Mouse (Mus musculus) skeletal muscle tissue, postnatal 0 days (tissue): ENCODE measurements around the gene Zfr2. TPM values are rescaled to one million over a fixed set of nuclear protein-coding genes. Genes with fewer than 3 reads are reported as not detected.

Experiments used
- microRNA-seq, 2 experiments: library from miRNA; unstranded; fragments of <30 nt; microRNA quantifications; one replicate each; pipeline ENCODE4; 2016
- polyA plus RNA-seq: library from polyadenylated mRNA; unstranded; fragments of >200 nt; fragmentation: Nextera tagmentation; extraction: Ambion mirVana; gene quantifications from 2 replicates; pipeline ENCODE4 v1.2.1, GENCODE M21; 2015

The Zfr2 gene
- polyA plus RNA-seq, result 2.3 and 2.5 TPM in 2 replicates

GRCm38 (mm10) chr10:81232580-81233225 is at the start of gene Zfr2:
Gene Zfr2, plus strand, starts transcription at chr10:81233155.

DNA sequence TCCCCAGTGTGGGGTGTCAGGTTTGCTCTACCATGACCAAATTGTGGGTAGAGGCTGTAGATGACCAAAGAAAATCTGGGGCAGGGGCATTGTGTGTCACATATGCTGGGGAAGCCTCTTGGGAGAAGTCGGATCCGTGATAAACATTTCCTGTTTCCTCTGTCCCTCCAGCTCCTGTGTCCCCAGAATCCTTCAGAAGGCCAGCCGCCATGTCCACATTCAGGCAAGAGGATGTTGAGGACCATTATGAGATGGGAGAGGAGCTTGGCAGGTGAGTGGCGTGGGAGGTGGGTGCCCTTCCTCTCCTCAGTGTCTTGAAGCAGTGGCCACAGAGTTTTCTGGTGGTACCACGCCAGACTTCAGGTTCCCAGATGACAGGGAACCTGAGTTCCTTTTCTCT is 49.1 kb upstream of the Zfr2 start, which contains the start of gene 4930442H23Rik:
4930442H23Rik (minus strand) TSS at position 45 of the 400 bp plus-strand sequence.

GRCm38 (mm10) chr10:81201807-81202758 is 30.9 kb upstream of the Zfr2 start, which contains the start of gene Nmrk2:
Gene Nmrk2, minus strand, starts transcription at chr10:81202051.

DNA sequence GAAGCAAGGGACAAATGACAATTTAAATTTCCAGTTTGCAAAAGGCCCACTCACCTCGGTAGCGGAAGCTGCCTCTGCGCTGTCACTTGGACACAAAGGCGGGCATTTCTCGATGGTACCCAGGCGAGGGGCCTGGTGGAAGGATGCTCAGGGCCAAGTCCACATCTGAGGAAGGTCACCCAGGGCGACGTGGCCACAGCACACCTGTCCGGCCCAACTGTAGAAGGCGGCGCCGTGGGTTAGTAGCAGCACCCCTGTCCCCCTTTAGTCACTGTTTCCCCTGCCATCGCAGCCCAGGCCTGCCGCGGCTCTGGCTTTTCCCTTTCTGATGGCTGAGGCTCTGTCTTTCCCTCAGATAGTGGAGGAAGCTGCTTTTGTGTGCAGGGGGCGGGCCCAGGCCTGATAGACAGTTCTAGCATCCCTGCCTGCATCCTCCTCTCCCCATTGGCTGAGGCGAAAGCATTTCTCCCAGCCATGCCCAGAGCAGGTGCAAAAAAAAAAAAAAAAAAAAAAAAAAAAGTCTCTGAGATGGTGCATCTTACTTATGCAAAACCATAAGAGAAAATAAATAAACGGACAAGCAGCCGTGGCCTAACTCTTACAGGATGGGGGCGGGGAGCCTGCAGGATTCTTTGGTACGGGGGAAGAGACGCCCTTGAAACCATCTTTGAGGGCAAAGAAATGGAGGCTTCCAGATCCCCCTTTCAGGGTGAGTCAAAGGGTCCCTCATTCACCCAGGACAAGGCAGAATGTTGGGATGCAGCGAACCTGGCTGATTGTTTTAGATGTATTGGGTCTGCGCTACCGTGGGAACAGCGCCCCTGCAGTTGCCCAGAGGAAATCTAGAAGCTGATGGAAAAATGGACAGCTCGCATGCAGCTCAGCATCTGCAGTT is 2.3 kb upstream of the Zfr2 start, which contains the start of gene Atcay:
Atcay (minus strand) TSS at position 396 of the 895 bp plus-strand sequence.

GRCm38 (mm10) chr10:81252424-81253419 is 19.8 kb downstream of the Zfr2 start, which contains the start of gene Matk:
Gene Matk, plus strand, starts transcription at chr10:81252935.

GRCm38 (mm10) chr10:81266211-81267105 is 33.5 kb downstream of the Zfr2 start, which contains the start of the genes Mrpl54 and Apba3:
Gene Mrpl54, minus strand, starts transcription at chr10:81266934.
Gene Apba3, plus strand, starts transcription at chr10:81266960.

GRCm38 (mm10) chr10:81291511-81292104 is 58.7 kb downstream of the Zfr2 start, which contains the start of gene Tjp3:
Gene Tjp3, minus strand, starts transcription at chr10:81291581.

DNA sequence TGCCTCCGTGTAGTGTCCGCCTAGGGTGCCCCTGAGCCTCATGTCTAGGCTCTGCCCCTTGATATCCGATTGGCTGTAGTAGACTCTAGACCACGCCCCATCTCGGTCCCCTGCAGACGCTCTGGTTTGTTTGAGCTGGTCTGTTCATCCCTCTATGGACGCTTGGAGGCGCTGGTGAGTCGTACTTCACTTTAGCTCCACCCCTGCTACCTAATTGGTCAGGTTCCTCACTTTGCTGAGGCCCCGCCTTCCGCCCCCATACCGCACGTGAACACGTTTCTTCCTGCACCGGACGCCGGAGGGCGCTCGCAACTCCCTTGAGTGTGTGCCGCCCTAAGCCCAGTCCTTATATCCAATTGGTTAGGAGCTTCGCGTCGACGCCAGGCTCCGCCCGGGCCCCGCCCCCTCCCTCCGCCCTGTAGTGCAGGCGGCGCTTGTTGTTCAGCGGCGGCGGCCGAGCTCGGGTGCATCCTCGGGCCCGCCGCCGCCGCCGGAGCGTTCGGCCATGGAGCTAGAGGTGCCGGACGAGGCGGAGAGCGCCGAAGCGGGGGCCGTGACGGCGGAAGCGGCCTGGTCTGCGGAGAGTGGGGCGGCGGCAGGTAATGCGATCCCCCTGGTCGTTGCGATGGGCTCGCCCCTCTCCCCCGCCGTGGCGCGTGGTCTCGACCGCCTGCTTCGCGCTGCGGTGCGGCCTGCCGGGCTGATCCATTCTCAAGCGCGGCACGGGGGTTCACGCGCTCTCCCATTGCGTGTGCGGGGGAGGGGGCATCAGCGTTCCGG is 59.8 kb downstream of the Zfr2 start, which contains the start of gene Pip5k1c:
Pip5k1c (plus strand) TSS at position 410 of the 780 bp plus-strand sequence.

Small RNAs within 50 kb of the gene (microRNA-seq; reads per million reads assigned to microRNA genes)
- gene Mir3057, result 2.5 to 3.6 reads per million in 2 experiments

Other genes starting within 250 kb of the Zfr2 start
- 1.6 TPM in 2 replicates for gene Gng7, start 218.2 kb upstream of the Zfr2 start, polyA plus RNA-seq
- 0.06 TPM in 1 of 2 replicates, not detected in the other for gene Diras1, start 207.5 kb upstream of the Zfr2 start, polyA plus RNA-seq
- 7.3 and 9.2 TPM in 2 replicates for gene Slc39a3, start 195.7 kb upstream of the Zfr2 start, polyA plus RNA-seq
- 117 and 131 TPM in 2 replicates for gene Sgta, start 173.0 kb upstream of the Zfr2 start, polyA plus RNA-seq
- 34.9 and 40.3 TPM in 2 replicates for gene Thop1, start 163.1 kb upstream of the Zfr2 start, polyA plus RNA-seq
- gene Creb3l3, start 134.3 kb upstream of the Zfr2 start, polyA plus RNA-seq, result 0.54 and 1.2 TPM in 2 replicates
- 143 and 155 TPM in 2 replicates for gene Map2k2, start 127.2 kb upstream of the Zfr2 start, polyA plus RNA-seq
- 29.7 and 34.0 TPM in 2 replicates for gene Zbtb7a, start 97.9 kb upstream of the Zfr2 start, polyA plus RNA-seq
- 20.9 and 22.3 TPM in 2 replicates for gene Pias4, start 65.2 kb upstream of the Zfr2 start, polyA plus RNA-seq
- gene Eef2, start 56.5 kb upstream of the Zfr2 start, polyA plus RNA-seq, result 392 and 402 TPM in 2 replicates
- gene Dapk3, start 50.1 kb upstream of the Zfr2 start, polyA plus RNA-seq, result 44.3 and 52.5 TPM in 2 replicates
- gene 4930442H23Rik, start 49.3 kb upstream of the Zfr2 start, polyA plus RNA-seq, result not detected in 2 replicates
- gene Nmrk2, start 31.1 kb upstream of the Zfr2 start, polyA plus RNA-seq, result 2.9 and 4.7 TPM in 2 replicates
- gene Atcay, start 2.3 kb upstream of the Zfr2 start, polyA plus RNA-seq, result 0.26 and 0.45 TPM in 2 replicates
- 0.65 and 0.90 TPM in 2 replicates for gene Matk, start 19.8 kb downstream of the Zfr2 start, polyA plus RNA-seq
- 201 and 207 TPM in 2 replicates for gene Mrpl54, start 33.8 kb downstream of the Zfr2 start, polyA plus RNA-seq
- gene Apba3, start 33.8 kb downstream of the Zfr2 start, polyA plus RNA-seq, result 50.7 and 53.6 TPM in 2 replicates
- gene Tjp3, start 58.4 kb downstream of the Zfr2 start, polyA plus RNA-seq, result 0.47 and 0.58 TPM in 2 replicates
- 15.1 and 16.0 TPM in 2 replicates for gene Pip5k1c, start 59.8 kb downstream of the Zfr2 start, polyA plus RNA-seq
- gene Cactin, start 87.9 kb downstream of the Zfr2 start, polyA plus RNA-seq, result 11.0 and 15.5 TPM in 2 replicates
- 7.3 and 7.8 TPM in 2 replicates for gene Tbxa2r, start 95.6 kb downstream of the Zfr2 start, polyA plus RNA-seq
- gene Gipc3, start 110.1 kb downstream of the Zfr2 start, polyA plus RNA-seq, result 0.11 and 0.13 TPM in 2 replicates
- gene Hmg20b, start 117.3 kb downstream of the Zfr2 start, polyA plus RNA-seq, result 38.4 and 47.5 TPM in 2 replicates
- gene Mfsd12, start 124.3 kb downstream of the Zfr2 start, polyA plus RNA-seq, result 5.9 and 8.0 TPM in 2 replicates
- 0.27 and 0.37 TPM in 2 replicates for gene 4930404N11Rik, start 132.7 kb downstream of the Zfr2 start, polyA plus RNA-seq
- 35.3 and 36.5 TPM in 2 replicates for gene Fzr1, start 145.4 kb downstream of the Zfr2 start, polyA plus RNA-seq
- 70.2 and 72.8 TPM in 2 replicates for gene Dohh, start 151.3 kb downstream of the Zfr2 start, polyA plus RNA-seq
- 1.2 and 1.4 TPM in 2 replicates for gene Gm48551, start 151.3 kb downstream of the Zfr2 start, polyA plus RNA-seq
- gene Gm48552, start 155.8 kb downstream of the Zfr2 start, polyA plus RNA-seq, result 0.24 TPM in 2 replicates
- gene Smim24, start 159.9 kb downstream of the Zfr2 start, polyA plus RNA-seq, result 1.0 and 1.6 TPM in 2 replicates
- 130 and 133 TPM in 2 replicates for gene Nfic, start 222.5 kb downstream of the Zfr2 start, polyA plus RNA-seq
- 0.09 TPM in 1 of 2 replicates, not detected in the other for gene Celf5, start 249.6 kb downstream of the Zfr2 start, polyA plus RNA-seq